Mouse (Mus musculus): Measurements from ENCODE around the gene Gatad2b. TPM values are rescaled to one million over a fixed set of nuclear protein-coding genes. Genes with fewer than 3 reads are reported as not detected.
A peak's percentile ranks its signal among the peaks of the same experiment; 100 is the strongest.

The Gatad2b gene
- total RNA-seq, 2 experiments from 2014 or later, result 40.0 to 41.8 TPM

- DNase-seq, result peak in 1 of 2 experiments; percentile 49
Observed at GRCm38 (mm10) chr3:90383690-90384089, 90.7 kb downstream of the Gatad2b start.

GRCm38 (mm10) chr3:90384851-90385375 lies 91.9 kb downstream of the Gatad2b start:
- DNase-seq, result no peak

- DNase-seq, result no peak
Observed at GRCm38 (mm10) chr3:90386817-90387216, 93.8 kb downstream of the Gatad2b start.

- DNase-seq, result peak; percentile 25
Observed at GRCm38 (mm10) chr3:90387483-90387882, 94.5 kb downstream of the Gatad2b start.

- DNase-seq, result no peak
Observed at GRCm38 (mm10) chr3:90388192-90388591, 95.2 kb downstream of the Gatad2b start.

- peak; percentile 36 to 44 for DNase-seq
Observed at GRCm38 (mm10) chr3:90388726-90389510, 95.9 kb downstream of the Gatad2b start.

GRCm38 (mm10) chr3:90389511-90390490 lies 96.8 kb downstream of the Gatad2b start, which contains the start of gene Slc27a3:
Gene Slc27a3 (minus strand): TSS chr3:90389938.
- DNase-seq, result peak; percentile 42 to 54

- DNase-seq, result no peak
Observed at GRCm38 (mm10) chr3:90391004-90391403, 98.0 kb downstream of the Gatad2b start.

GRCm38 (mm10) chr3:90391941-90392340 lies 99.0 kb downstream of the Gatad2b start:
- DNase-seq, result no peak

GRCm38 (mm10) chr3:90392661-90393060 lies 99.7 kb downstream of the Gatad2b start:
- DNase-seq, result no peak

GRCm38 (mm10) chr3:90395629-90396028 lies 102.7 kb downstream of the Gatad2b start:
- DNase-seq, result no peak

- no peak for DNase-seq
Observed at GRCm38 (mm10) chr3:90400993-90401392, 108.0 kb downstream of the Gatad2b start.

- DNase-seq, result no peak
Observed at GRCm38 (mm10) chr3:90404121-90404520, 111.1 kb downstream of the Gatad2b start.

GRCm38 (mm10) chr3:90404609-90405008 lies 111.6 kb downstream of the Gatad2b start:
- no peak for DNase-seq

- DNase-seq, result no peak
Observed at GRCm38 (mm10) chr3:90406414-90406813, 113.4 kb downstream of the Gatad2b start.

GRCm38 (mm10) chr3:90408721-90409120 lies 115.7 kb downstream of the Gatad2b start:
- no peak for DNase-seq

- DNase-seq, result peak; percentile 78 to 87
Observed at GRCm38 (mm10) chr3:90412312-90413010, 119.5 kb downstream of the Gatad2b start.

- DNase-seq, result no peak
Observed at GRCm38 (mm10) chr3:90413011-90413396, 120.0 kb downstream of the Gatad2b start.
